Mouse (Mus musculus): ENCODE data around the gene Zfp667. TPM values are rescaled to one million over a fixed set of nuclear protein-coding genes. Genes with fewer than 3 reads are reported as not detected.
A peak's percentile ranks its signal among the peaks of the same experiment; 100 is the strongest.
"Not testable (repeated sequence)": the region's sequence is repeated elsewhere in the genome, so short reads cannot be mapped to it uniquely, and the experiment has no call there.

Zfp667 gene
- total RNA-seq, 1 experiment from 2014 or later: 5.5 TPM

DNA sequence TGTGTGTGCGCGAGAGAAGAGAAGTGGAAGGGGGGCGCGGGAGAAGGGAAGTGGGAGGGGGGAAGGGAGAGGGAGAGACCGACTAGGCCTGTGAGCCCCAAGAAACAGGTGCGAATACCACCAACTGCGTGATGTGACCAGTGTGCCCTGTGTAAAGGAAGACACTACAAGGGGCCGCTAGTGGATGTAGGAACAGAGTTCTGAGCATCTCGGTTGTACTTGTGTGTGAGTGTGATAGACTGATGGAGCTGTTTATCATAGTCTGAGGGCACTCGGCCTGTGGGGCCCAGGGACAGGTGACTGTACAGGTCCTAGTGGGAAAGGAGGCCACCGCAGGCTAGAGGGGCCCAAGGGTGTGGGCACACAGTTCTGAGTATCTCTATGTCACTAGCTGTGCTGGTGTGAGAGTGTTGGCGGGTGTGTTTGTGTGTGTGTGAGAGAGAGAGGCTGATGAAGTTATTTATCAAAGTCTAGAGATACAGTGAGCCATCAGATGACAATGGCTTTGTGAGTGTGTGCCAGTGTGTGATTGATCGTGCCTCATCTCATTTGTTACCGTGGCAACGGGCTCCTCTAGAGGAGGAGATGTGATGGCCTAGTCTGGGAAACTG, 647 bp downstream of the Zfp667 start:
- ATAC-seq (ENCODE audit: extremely low read depth, insufficient number of reproducible peaks, low FRiP score, poor library complexity, severe bottlenecking): no peak

DNA sequence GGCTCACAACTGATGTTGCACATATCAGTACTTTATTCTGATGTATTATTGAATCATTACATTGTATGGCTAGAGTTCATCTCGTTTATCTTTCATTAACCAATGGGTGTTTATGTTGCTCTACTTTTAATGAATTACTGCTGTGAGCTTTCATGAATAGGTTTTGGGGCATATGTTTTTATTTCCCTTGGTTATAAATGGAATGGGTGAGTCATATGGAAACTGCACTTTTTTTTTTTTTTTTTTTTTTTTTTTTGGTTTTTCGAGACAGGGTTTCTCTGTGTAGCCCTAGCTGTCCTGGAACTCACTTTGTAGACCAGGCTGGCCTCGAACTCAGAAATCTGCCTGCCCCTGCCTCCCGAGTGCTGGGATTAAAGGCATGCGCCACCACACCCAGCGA, 4.7 kb downstream of the Zfp667 start:
- not testable (repeated sequence) for ATAC-seq (ENCODE audit: extremely low read depth, insufficient number of reproducible peaks, low FRiP score, poor library complexity, severe bottlenecking)

DNA sequence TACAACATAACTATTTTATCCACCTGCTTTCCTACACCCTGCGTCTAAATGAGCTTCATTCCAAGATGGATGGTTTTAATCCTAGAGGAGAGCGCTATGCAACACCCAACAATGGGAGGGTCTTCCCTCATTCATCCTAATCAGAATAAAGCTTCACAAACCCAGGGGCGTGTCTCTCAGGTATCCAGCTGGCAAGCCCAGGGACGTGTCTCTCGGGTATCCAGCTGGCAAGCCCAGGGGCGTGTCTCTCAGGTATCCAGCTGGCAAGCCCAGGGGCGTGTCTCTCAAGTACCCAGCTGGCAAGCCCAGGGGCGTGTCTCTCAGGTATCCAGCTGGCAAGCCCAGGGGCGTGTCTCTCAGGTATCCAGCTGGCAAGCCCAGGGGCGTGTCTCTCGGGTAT, 14.4 kb downstream of the Zfp667 start:
- not testable (repeated sequence) for ATAC-seq (ENCODE audit: extremely low read depth, insufficient number of reproducible peaks, low FRiP score, poor library complexity, severe bottlenecking)

DNA sequence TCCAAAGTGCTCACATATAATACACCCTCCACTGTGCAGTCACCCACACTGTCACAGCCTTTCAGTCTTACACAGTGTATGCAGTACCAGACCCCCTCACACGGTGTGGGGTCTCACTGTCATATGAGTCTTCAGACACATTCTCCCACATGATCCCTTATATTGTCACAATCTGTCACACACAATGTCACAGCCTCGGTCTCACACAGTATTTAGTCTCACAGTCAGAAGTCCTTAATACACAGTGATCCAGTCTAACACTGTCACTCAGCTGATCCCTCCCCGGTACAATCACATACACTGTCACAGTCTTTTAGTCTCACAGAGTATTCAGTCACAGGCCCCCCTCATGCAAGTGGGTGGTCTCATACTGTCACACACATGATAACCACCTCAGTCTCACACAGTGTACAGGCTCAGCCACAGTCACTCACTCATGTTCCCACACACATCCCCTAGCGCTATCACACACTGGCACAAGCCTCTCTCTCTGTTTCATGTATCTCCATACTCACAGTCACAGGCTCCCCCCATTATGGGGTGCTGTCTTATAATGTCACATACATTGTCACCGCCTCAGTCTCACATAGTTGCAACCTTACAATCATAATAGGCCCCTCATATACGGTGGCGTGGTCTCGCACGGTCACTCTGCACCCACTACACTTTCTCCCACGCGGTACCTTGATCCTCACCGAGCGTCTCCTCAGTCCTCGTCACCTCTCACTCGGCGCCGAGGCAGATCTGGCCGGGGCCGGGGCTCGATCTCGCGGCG, 44.3 kb downstream of the Zfp667 start:
- no peak; the same call in 1 of the 2 replicates for ATAC-seq (ENCODE audit: extremely low read depth, insufficient number of reproducible peaks, low FRiP score, poor library complexity, severe bottlenecking)

DNA sequence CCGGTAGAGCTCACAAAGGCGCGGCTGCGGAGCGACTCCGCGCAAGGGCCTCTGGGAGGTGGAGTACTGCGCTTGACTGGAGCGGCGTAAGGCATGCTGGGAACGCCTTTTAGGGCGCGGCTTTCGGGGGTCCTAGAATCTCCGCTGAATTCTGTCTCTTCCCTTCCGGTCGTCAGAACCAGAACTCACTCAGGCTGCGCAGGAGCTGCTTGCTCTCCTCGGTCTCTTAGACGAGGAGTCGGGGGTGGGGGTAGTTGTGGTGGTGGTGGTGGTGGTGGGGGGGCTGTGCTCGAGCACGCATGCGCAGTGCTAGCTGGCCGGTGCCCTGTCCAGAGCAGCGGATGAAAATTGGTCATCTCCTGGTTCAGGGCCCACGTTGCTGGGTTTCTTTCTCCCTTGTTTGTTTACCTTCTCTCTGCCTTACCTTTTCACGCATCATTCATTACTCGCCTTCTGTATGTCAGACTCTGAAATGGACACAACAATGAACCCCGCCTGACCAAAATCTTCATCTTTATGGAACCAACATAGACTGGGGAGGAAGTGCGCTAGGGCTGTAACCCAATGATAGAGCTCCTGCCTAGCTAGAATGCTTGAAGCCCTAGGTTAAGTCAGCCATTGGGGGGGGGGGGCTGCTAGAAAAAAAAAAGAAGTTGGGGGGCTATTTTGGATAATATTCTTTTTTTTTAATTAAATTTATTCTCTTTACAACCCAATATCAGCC, 45.0 kb downstream of the Zfp667 start, which contains the start of gene Zfp583:
Gene Zfp583 (minus strand): TSS at position 53 of the 724 bp plus-strand sequence.
- ATAC-seq (ENCODE audit: extremely low read depth, insufficient number of reproducible peaks, low FRiP score, poor library complexity, severe bottlenecking): peak; percentile 75

DNA sequence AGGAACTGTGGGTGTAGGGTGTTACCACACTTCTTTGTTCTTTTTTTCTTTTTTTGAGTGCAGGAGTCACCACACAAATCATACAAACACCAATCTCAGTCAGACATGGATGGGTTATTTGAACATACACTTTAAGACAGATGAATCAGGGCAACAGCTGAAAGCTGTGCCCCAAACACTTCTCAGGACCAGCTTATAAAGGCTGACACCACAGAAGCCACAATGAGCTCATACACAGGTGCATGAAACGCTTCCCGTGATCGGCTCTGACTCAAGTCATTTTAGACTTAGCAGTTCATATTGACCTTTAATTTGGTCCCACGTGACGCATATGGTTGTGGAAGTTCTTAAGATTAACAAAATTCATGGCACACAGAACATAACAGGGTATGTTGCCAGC, 53.5 kb downstream of the Zfp667 start:
- no peak for ATAC-seq (ENCODE audit: extremely low read depth, insufficient number of reproducible peaks, low FRiP score, poor library complexity, severe bottlenecking)

DNA sequence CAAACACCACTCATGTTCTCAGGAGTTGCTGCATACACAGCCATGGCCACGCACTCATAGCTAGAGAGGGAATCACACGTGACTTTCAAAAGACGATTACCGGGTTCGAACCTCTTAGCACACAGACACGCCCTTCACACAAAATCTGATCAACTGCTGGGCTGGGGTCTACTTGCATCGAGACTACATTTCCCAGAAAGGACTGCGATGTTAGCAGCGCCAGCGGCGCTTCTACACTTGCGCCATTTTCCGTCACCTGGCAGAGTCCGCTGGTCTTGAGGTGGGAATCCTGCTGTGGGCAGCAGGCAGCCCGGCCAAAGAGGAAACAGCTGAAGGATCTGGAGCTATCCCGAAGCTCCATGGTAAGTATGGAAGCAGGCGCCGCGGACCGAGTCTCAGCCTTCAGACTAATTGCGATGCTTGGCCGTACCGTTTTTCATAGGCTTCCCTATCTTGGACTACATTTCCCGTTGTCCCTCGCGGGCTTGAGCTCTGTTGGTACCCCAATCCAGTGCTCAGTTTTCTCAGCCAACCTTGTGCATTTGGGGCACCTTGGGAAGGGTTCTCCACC, 57.2 kb downstream of the Zfp667 start, which contains the start of gene Gm3854:
Gene Gm3854 (plus strand): TSS at position 259 of the 571 bp plus-strand sequence.
- ATAC-seq (ENCODE audit: extremely low read depth, insufficient number of reproducible peaks, low FRiP score, poor library complexity, severe bottlenecking): 0 out of 2 replicates have a peak, but pooled peaks have one; percentile 26

DNA sequence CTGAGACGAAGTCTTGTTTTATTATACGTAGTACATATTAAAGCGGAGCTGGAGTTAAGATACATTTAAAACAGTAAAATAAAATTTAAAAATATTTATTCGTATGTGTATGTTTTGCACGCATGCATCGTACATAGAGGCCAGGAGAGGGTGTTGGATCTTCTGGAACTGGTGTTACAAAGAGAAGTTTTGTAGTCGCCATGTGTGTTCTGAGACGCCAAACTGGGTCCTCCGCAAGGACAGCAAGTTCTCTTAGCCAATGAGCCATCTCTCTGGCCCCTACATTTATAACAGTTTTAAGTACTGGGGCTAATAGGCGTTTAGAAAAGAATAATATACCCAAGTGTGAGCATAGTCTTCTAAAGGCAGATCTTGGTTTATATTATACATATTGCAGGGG, 57.7 kb downstream of the Zfp667 start:
- ATAC-seq (ENCODE audit: extremely low read depth, insufficient number of reproducible peaks, low FRiP score, poor library complexity, severe bottlenecking): no peak

Other genes with a start within 250 kb of the Zfp667 start
- not detected in 2 replicates for gene Nlrp4c, start 241.4 kb upstream of the Zfp667 start, total RNA-seq (2017)
- gene Zfp787, start 130.6 kb upstream of the Zfp667 start, total RNA-seq (2017): 29.7 and 29.9 TPM in 2 replicates
- gene Zfp444, start 114.4 kb upstream of the Zfp667 start, total RNA-seq (2017): 22.6 and 32.4 TPM in 2 replicates
- gene Galp, start 89.5 kb upstream of the Zfp667 start, total RNA-seq (2017): not detected in 2 replicates
- gene Zscan5b, start 64.3 kb upstream of the Zfp667 start, total RNA-seq (2017): not detected in 2 replicates
- not detected in 2 replicates for gene Epp13, start 33.9 kb upstream of the Zfp667 start, total RNA-seq (2017)
- gene Zfp583, start 44.7 kb downstream of the Zfp667 start, total RNA-seq (2017): 0.86 and 1.7 TPM in 2 replicates
- gene Gm3854, start 57.2 kb downstream of the Zfp667 start, total RNA-seq (2017): 0.47 and 0.74 TPM in 2 replicates
- gene Zfp78, start 76.7 kb downstream of the Zfp667 start, total RNA-seq (2017): 2.6 and 3.1 TPM in 2 replicates
- 3.1 and 6.5 TPM in 2 replicates for gene Zfp28, start 96.7 kb downstream of the Zfp667 start, total RNA-seq (2017)
- not detected in 2 replicates for gene Smim17, start 112.1 kb downstream of the Zfp667 start, total RNA-seq (2017)
- gene Gm20715, start 123.7 kb downstream of the Zfp667 start, total RNA-seq (2017): not detected in 2 replicates
- not detected in 2 replicates for gene Olfr1344, start 152.1 kb downstream of the Zfp667 start, total RNA-seq (2017)
- gene Olfr1336, start 169.6 kb downstream of the Zfp667 start, total RNA-seq (2017): not detected in 2 replicates
- gene Olfr1346, start 180.5 kb downstream of the Zfp667 start, total RNA-seq (2017): not detected in 2 replicates
- gene Olfr5, start 200.4 kb downstream of the Zfp667 start, total RNA-seq (2017): not detected in 2 replicates
- not detected in 2 replicates for gene Olfr1347, start 213.2 kb downstream of the Zfp667 start, total RNA-seq (2017)
- gene Olfr1348, start 222.2 kb downstream of the Zfp667 start, total RNA-seq (2017): not detected in 2 replicates
- not detected in 2 replicates for gene Olfr1349, start 236.4 kb downstream of the Zfp667 start, total RNA-seq (2017)